Mouse (Mus musculus): ENCODE results near the gene Nup88.
"Not testable (repeated sequence)": the region's sequence is repeated elsewhere in the genome, so short reads cannot be mapped to it uniquely, and the experiment has no call there.

Nup88 gene

GRCm38 (mm10) chr11:70964222-70964907, 5.4 kb downstream of the Nup88 start:
- DNase-seq: no peak

GRCm38 (mm10) chr11:70960786-70961554, 8.8 kb downstream of the Nup88 start:
- DNase-seq: no peak

GRCm38 (mm10) chr11:70954711-70955110, 15.1 kb downstream of the Nup88 start:
- DNase-seq: no peak

GRCm38 (mm10) chr11:70944935-70945817, 24.6 kb downstream of the Nup88 start:
- DNase-seq: no peak

- no peak for DNase-seq
These were observed 26.1 kb downstream of the Nup88 start for GRCm38 (mm10) chr11:70943651-70944050.

GRCm38 (mm10) chr11:70942596-70942995, 27.2 kb downstream of the Nup88 start:
- DNase-seq: no peak

GRCm38 (mm10) chr11:70935316-70935715, 34.5 kb downstream of the Nup88 start:
- no peak for DNase-seq

GRCm38 (mm10) chr11:70931461-70931860, 38.3 kb downstream of the Nup88 start:
- no peak for DNase-seq

- no peak for DNase-seq
These were observed 50.2 kb downstream of the Nup88 start for GRCm38 (mm10) chr11:70919524-70919923.

GRCm38 (mm10) chr11:70917896-70918295, 51.9 kb downstream of the Nup88 start:
- DNase-seq: no peak

GRCm38 (mm10) chr11:70911920-70912319, 57.9 kb downstream of the Nup88 start:
- DNase-seq: no peak

GRCm38 (mm10) chr11:70911323-70911722, 58.5 kb downstream of the Nup88 start:
- DNase-seq: no peak

GRCm38 (mm10) chr11:70906681-70907080, 63.1 kb downstream of the Nup88 start:
- DNase-seq: no peak

- not testable (repeated sequence) for DNase-seq
These were observed 71.6 kb downstream of the Nup88 start for GRCm38 (mm10) chr11:70898182-70898581.

GRCm38 (mm10) chr11:70897680-70898079, 72.1 kb downstream of the Nup88 start:
- no peak for DNase-seq

Data from cerebellum, adult 11-12 months (tissue).